Mouse (Mus musculus) adrenal gland, adult (tissue): ENCODE measurements at regions not wholly inside any gene's neighbourhood (a gene's known extent, or its start where the extent isn't known, plus 50 kb on each side); places are given as distances from the start of the nearest gene placed in this dataset.

Experiments used
- DNase-seq, 2 experiments: peaks; one replicate each; pipeline ENCODE4 v3.0.0; 2022 to 2023; ENCODE audit warnings: low spot score in 1 of 2; ENCODE audit not compliant: inconsistent age in 2 of 2

DNA sequence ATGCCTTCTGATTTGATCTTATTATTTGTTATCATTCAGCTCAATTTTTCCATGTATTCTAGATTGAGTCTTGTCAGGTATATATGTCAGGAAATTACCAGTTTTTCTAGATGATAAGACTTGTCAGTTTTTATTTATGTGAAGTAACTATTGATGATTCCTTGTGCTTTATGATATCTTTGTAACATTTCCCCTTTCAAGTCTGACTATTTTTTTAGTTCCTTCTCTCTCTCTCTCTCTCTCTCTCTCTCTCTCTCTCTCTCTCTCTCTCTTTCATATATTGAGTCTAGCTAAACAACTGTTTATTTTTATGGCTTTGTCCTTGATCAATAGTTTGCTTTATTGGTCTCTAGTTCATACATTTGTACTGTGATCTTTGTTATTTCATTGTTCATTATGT lies 199.7 kb upstream of the Sema3a start:
- DNase-seq = no peak

DNA sequence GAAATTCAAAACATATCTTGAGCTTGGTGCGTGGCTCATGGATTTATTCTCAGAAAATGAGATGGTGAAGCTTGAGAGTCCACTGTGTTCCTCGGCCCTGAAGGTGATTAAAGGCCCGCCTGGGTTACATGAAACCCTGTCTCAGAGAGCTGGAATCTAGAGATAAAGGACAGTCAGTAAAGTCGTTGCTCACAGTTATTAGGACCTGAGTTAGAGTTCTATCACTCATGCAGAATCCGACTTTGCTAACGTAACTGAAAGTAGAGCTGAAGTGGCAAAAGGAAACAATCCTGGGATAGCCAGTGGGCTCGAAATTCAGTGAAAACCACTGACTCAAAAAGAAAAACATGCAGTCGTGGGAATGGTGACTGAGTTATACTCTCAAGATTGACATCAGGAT lies 198.9 kb upstream of the Sema3a start:
- no peak for DNase-seq

DNA sequence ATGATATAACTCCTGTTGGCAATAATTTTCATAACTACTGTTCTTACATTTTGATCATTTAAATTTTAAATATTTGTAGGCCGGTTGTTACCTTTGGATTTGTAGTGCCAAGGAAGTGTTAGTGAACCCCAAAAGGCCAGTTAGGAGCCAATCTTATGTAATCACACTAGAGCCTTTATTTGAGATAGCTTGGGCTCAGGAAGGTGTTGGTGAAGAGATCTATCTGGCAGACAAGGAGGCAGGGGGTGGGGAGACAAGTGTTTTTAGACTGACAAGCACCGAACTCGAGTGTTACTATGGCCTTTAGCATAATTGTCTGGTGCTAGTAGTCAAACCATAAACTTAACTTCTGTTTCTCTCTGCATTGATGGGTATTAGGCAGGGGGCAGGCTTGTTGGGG lies 198.0 kb upstream of the Sema3a start:
- no peak for DNase-seq

DNA sequence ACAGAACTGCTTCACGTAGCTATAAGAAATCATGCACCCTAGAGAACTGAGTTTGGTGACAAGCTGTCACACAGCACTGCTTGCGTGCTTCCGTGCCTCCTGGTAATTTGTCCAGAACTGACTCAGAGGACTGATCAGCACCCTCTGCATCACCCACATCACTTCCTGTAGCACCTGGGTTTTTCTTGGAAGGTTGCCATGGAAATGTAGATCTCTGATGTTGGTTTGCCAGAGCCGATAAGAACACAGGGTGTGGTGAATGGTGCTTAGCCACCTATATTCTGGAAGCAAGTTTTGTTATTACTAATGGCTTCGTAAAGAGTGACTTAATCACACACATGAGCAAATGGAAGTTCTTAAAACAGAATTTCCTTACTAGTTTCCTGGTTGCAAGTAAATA lies 188.2 kb upstream of the Sema3a start:
- DNase-seq = peak in 1 of 2 experiments; percentile 26

DNA sequence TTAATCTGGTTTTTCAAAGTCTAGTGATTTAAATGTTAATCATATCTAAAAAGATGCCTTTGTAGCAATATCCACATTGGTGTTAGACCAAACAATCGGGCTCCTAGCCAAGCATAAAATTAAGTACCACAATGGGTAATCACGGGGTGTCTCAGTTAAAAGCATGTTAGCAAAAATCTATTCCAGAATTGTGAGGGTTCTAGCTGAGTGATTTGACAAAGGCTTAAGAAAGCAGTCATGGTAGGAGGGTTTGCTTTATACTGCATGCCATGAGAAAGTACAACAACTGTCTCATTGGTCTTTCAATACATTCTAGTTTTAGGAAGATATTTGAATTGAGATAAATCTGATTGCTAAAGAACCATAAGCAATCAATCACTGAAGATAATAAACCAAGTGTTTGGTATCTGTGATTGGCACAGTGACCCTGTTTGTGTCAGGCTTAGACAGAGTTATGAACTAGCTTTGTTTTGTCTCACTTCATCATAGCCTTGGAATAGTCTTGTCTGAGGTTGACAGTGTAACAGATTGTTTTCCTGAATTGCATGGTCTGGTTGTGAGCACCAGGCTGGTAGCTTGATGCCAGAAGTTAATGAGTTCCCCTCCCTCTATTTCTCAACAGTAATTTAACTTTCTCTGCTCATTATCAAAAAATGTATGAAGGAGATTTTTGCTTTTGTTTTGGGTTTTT lies 186.9 kb upstream of the Sema3a start:
- no peak for DNase-seq

DNA sequence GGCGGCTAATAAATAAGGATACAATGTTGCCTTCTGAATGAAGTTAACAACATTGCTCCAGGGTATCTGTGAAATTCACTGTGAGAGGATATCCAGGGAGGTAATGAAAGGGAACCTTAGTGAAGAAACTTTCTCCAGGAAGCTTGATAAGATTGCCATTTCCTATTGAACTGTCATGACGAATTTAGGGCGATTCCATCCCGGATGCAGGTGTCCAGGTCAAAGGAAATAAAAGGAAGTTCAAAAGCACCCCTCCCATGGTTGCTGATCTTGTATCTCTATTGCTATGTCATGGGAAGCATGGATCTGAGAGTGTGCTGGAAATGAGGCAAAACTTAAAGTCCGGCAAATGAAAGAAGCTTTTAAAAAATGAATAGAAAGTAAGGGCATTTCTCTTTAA lies 180.7 kb upstream of the Sema3a start:
- DNase-seq = peak in 1 of 2 experiments; percentile 51

DNA sequence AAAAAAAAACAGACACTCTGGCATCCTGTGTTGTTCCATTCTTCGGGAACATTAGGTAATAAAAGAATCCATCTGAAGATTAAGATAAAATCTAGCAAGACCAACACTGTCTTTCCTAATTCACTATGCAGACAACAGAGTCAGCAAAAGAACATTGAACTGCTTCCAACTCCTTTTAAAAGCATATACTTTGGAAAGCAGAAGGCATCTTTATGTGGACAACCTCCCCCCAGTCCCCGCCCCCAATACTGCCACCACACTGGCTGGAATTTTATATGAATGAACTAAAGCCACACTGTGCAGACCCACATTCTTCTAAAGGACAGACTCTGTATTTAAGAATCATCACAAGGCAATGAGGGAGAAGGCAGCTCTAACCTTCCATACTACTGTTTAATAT lies 176.7 kb upstream of the Sema3a start:
- no peak for DNase-seq

DNA sequence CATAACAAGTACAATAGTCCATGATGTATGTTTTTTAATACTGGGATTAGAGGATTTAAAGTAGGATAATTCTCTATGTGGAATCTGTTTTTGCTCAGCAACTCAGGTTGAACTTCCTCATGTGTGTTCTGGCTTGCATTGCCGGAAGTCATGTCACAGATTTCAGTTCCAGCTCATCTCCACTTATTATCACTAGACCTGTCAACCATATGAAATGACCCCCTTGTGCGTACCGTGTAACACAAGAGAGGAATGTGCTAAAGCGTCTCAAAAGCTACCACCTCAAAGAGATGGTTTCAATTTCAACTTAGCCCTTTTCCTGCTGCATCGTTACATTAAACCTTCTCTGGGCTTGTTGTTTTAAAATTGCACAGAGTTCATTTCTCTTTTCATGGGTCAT lies 154.2 kb upstream of the Sema3a start:
- peak in 1 of 2 experiments; percentile 12 for DNase-seq

DNA sequence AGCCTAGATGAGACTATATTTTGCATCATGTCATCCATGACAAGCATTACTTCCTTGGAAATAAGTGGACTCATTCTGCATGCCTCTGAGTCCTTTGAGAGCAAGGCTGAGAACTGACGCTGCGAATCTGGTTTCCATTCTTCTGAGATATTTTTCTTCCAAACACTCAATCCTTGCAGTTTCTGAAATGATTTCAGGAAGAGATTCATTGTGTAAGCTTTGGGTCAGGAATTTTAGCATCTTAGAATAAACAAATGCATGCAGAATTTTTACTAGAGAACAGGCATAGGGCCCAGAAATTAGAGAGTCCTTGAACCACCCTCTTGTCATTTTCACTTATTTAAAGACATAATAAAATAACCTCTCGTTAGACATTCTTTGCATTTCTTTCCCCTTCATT lies 151.5 kb upstream of the Sema3a start:
- DNase-seq = no peak

DNA sequence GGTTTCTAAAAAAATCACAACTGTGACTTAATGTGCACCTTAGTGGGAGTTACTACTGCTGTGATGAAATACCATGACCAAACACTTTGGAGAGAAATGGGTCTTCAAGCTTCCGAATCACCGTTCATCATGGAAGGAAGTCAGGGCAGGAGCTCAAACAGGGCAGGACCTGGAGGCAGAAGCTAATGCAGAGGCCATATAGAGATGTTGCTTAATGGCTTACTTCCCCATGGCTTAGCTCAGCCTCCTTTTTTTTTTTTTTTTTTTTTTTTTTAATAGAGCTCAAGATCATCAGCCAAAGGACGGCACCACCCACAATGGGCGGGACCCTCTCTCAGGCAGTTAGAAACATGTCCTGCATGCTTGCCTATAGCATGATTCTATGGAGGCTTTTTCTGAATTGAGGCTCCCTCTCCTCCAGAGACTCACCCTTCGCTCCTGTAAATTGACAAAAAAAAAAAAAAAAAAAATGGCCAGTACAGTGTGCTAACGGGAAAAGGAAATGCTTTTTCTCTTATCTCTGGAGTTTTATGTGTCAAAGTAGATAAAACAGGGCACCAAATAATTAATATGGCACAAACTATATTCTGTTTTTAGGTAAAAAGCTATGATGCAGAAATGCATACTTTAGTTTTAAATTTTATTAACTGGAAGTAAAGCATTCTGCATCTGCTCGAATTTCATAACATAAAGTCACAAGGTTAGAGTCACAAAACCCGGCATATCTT lies 149.0 kb upstream of the Sema3a start:
- DNase-seq = peak in 1 of 2 experiments; percentile 12

DNA sequence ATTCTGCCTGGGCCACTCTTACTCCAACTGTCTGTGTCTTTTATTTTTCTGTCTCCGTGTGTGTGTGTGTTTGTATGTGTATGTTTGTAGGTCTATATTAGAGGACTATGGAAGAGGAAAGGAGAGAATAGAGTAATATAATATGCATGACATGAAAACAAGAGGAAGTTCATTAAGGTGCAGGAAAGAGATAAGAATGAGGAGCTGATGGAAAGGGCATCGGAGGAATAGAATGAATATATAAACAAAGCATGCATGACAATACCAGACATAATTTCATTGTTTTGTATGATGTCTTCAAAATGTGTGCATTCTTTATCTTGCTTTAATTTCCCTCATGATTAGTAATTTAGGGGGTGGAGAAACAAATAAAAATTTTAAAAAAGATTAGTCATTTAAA lies 147.3 kb upstream of the Sema3a start:
- DNase-seq = no peak

DNA sequence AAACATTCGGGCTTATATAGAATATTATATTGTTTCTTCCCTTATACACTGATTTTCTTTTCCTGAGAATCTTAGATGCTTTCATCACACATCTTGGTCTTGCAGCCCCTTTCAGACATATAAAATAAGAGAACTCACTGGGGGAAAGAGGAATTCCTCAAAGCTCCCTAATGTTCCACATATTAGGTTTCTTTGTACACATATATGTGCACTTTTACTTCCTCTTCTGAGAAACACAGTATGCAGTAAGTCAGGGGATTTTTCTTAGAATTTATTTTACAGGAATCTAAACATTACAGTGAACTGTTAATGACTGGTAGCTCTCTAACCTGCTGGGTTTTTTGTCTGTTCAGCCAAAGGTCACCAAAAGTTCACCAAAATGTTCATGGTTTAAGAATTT lies 131.4 kb upstream of the Sema3a start:
- DNase-seq = no peak

DNA sequence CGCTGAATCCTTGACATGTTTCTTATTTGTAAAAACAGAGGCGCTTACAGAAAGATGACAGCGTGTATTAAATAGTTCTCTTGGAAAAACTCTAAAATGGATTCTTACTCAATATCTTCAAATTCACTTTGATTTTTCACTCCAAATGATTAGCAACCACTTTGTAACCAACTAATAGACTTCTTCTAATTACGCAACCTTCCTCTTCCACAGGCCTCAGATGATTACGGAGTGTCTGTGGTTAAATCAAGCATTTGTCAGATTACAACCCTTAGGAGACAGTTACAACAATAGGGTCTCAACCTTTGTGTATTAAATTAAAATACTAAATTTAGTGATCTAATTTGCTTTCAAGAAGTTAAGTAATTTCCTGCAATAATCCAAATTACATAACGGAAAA lies 127.8 kb upstream of the Sema3a start:
- no peak for DNase-seq

DNA sequence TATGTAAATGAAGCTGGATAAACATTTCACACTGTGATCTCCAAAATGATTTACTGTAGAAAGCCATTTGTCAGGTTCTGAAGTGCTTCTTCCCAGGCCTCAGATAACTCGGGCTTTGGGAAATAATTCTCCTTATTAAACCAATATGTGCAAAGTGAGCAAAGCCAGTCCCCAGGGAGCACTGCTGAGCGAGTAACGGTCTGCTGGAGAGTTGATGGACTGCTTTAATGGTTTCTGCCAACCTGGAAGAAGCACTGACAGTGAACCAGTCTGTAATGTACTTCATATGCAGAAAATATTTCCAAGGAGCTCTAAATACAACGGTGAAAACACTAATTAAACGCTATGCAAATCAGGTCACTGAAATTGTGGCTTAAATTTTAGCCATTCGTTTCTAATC lies 118.1 kb upstream of the Sema3a start:
- DNase-seq = no peak

DNA sequence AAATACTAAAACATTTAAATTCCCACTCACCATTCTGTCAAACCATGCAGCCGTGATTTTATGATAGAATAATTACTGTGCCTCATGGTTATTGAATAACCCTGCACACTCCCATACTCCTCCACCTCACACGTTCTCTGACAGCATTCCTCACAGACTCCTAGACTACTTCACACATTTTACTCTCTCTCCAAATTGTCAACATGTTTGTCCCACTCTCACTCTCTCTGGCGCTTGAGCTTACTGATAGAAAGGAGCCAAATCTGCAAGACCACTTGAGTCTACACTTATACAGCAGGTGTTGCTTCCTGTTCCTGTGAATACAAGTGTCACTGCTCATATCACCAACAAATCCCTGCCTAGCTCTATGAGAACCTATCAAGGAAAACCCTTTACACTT lies 102.9 kb upstream of the Sema3a start:
- no peak for DNase-seq

DNA sequence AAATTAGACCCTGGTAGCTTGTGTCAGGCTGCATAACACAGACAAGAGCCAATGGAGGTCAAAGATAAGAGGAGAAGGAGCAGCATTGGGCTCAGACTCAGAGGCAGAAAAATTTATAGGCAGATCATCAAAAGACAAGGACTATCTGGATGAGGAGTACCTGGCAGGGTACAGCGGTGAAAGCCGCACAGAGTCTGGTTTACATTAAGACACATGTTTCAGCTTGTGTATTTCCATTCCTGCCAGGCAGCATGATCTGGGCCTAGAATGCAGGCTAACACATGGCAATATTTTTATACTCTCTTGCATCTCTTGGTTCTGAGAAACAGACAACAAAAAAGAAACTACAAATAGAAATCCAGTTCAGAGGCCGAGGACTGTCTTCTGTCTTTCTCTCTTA lies 91.9 kb upstream of the Sema3a start:
- no peak for DNase-seq

DNA sequence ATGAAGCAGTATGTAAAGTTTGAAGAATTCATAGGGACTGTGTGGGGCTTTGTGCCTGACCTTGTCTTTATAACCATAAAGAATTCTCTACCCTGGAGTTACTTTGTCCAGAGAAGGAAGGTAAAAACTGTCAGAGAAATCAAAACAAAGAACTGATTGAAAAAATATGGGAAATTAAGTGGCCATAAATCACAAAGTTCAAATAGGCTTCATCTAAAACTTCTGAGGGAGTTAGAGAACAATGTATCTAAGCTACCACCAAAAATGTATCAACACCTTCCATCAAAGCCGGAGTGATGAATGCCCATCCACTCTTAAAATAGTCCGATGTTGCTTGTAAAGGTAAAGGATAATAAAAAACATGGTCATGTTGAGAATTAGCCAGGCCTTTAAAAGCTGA lies 89.1 kb upstream of the Sema3a start:
- DNase-seq = no peak

DNA sequence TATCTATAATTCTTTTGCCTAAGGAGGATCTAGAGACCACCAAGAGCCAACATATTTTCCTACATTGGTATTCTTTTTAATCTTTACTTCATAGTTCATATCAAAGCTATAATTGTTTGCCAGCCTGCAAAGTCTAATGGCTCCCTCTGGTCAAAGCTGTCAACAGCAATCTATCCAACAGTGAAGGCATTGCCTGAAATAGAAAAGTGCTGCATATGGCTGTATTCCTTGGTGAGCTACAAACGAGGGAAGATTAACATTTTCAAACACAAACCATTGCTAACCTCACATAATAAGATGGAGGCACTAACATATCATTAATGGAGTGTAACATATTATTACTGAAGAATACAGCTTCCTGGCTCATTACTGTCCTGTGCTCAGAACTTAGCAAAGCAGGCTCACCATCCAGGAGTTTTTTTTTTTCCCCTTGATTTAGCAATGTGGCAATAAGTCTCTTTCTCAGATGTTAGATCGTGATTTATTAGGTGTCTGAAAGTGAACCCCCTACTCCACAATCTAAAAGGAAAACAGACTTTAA lies 66.3 kb upstream of the Sema3a start:
- no peak for DNase-seq

DNA sequence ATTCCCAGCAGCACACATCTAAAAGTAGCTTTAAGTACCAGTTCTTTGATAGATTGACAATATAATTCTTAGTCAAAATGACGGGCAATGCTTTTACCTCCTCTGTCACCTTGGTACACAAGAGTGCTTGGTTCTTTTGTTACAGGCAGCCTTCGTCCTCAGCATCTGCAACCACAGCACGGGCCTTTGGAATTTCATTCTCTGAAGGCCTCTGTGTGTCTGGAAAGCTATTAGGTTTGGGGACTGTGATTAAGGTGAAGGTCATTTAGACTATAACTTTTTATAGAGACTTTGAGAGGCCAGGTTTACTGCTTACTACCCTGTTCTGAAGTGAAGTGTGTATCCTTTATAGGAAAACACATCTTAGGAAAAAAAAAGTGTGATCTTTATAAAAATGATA lies 58.3 kb upstream of the Sema3a start:
- DNase-seq = no peak
